Mouse (Mus musculus) megakaryocyte, embryonic 14.5 days (primary cell): ENCODE results near the gene Tcp11.

Source experiments
- FLI1 ChIP-seq: IDR thresholded peaks from 2 replicates; pipeline ENCODE4 v1.6.1; 2012; ENCODE audit warnings: low read length, inconsistent platforms, mixed read lengths
- GATA1 ChIP-seq: IDR thresholded peaks from 3 replicates; pipeline ENCODE4 v1.6.1; 2012; ENCODE audit warnings: mixed read lengths, low read length, inconsistent platforms, borderline replicate concordance

DNA sequence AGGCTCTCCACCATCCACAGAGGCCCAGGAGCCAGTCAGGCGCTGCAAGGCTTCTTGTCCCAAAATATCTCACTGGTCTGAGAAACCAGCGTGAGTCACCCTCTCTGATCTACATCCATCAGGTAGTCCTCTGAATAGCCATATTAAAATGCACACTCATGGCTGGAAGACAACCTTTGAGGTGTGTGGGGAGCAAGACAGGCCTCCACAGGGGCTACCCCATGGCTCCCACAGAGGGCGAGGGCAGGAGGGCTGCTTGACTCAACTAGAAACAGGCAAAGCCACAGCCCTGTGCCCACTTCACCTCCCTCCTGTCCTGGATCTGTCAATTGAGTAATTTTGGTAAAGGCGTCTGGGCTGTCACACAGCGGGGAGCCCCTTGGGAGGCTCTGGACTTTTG lies 40.0 kb upstream of the Tcp11 start:
- TF ChIP-seq GATA1 = no peak
- TF ChIP-seq FLI1 = no peak
